Mouse (Mus musculus) testis, postnatal 14 days (tissue): ENCODE results near the gene Zfp654.
"Not testable (repeated sequence)": the region's sequence is repeated elsewhere in the genome, so short reads cannot be mapped to it uniquely, and the experiment has no call there.

Experiments
- DNase-seq: peaks from one replicate; pipeline ENCODE4 v3.0.0; 2021; ENCODE audit warnings: low spot score

Zfp654 gene

DNA sequence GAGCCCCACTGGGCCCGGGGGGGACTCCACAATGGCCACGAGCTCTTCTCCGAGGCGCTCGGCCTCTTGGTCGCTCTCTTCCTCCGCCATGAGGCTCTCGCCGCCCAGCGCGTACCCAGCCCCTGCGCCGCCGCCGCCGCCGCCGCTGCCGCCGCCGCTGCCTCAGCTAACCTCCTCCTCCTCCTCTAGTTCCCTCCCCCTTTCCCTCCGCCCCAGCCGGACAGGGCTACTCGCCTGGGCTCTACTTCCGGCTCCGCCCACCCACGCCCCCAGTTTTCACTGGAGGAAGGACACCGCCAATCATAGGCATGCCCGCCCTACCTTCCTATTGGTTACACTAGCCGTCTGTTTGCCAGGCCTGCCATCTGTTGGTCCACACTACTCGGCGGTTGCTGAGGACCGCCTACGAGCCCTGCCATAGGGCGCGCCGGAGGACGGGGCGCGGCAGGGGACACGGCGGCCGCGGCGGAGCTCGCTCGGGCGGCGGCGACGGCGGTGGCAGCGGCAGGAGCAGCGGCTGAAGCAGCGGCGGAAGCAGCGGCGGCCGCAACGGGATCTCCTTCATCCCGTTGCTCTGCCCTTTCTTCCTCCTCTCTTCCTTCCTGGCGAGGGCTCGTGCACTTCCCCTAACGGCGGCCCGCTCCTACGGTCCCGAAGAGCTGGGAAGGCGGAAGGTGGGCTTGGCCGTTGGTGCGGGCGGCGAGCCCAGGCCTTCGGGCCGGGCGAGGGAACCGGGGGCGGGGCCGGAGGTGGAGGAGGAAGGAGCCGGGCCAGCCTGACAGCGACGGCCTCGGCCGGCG is at the start of gene Zfp654, which contains the start of gene Cggbp1:
TSS of gene Zfp654 (minus strand) at position 90 of the 800 bp plus-strand sequence.
TSS of gene Cggbp1 (plus strand) at position 434 of the 800 bp plus-strand sequence.
- peak; percentile 100 for DNase-seq

DNA sequence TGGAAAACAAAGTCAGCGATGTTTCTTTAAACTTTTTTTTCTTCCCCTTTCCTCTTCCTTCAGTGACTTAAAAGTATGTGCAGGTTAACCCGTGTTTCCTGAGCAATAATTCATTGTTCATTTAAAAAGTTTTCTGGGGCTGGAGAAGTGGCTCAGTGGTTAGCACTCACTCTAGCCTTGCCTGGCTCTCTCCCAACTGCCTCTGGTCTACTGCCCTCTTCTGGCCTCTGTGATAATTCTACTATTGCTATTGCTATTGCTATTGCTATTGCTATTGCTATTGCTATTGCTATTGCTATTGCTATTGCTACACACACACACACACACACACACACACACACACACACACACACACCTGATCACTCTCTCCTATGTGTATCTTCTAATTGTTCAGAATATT is 47.6 kb upstream of the Zfp654 start:
- DNase-seq: no peak

GRCm38 (mm10) chr16:64889496-64889895 is 38.0 kb upstream of the Zfp654 start:
- no peak for DNase-seq

DNA sequence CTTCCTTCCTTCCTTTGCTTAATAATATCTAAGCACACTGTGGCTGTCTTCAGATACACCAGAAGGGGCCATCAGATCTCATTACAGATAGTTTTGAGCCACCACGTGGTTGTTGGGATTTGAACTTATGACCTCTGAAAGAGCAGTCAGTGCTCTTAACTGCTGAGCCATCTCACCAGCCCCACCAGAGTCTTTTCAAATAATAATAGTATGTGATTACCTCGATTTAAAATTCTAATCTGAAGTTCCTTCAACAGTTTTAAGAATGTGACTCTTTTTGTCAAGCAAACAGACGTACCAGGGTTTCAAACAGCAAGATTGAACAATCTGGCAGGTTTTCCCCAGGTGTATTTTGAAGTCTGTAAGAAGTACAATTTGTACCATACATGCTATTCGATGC is 34.1 kb upstream of the Zfp654 start:
- no peak for DNase-seq

GRCm38 (mm10) chr16:64885142-64885541 is 33.7 kb upstream of the Zfp654 start:
- peak; percentile 18 for DNase-seq

GRCm38 (mm10) chr16:64884420-64884838 is 33.0 kb upstream of the Zfp654 start:
- DNase-seq: peak; percentile 26

GRCm38 (mm10) chr16:64883896-64884295 is 32.4 kb upstream of the Zfp654 start:
- peak; percentile 12 for DNase-seq

DNA sequence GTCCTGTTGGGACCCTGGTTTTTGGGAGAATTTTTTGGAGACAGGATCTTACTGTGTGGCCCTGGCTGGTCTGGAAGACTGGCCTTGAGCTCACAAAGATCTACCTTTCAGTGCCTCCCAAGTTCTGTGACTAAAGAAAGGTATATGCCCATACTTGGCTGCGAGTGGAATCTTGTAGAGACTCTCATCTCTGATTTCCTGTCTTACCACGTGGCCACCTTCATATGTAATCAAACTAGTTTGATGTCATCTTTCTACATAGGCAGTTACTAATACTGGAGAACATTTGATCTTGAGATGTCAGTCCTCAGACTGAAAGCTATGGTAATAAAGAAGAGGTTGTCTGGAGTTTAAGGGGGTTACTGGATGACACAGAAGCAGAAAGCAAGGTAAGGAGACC is 30.0 kb upstream of the Zfp654 start:
- no peak for DNase-seq

- DNase-seq: no peak
These were observed 29.5 kb upstream of the Zfp654 start for GRCm38 (mm10) chr16:64880986-64881385.

GRCm38 (mm10) chr16:64879735-64880134 is 28.3 kb upstream of the Zfp654 start:
- DNase-seq: no peak

GRCm38 (mm10) chr16:64878611-64879132 is 27.2 kb upstream of the Zfp654 start:
- no peak for DNase-seq

- no peak for DNase-seq
These were observed 25.9 kb upstream of the Zfp654 start for GRCm38 (mm10) chr16:64877314-64877713.

DNA sequence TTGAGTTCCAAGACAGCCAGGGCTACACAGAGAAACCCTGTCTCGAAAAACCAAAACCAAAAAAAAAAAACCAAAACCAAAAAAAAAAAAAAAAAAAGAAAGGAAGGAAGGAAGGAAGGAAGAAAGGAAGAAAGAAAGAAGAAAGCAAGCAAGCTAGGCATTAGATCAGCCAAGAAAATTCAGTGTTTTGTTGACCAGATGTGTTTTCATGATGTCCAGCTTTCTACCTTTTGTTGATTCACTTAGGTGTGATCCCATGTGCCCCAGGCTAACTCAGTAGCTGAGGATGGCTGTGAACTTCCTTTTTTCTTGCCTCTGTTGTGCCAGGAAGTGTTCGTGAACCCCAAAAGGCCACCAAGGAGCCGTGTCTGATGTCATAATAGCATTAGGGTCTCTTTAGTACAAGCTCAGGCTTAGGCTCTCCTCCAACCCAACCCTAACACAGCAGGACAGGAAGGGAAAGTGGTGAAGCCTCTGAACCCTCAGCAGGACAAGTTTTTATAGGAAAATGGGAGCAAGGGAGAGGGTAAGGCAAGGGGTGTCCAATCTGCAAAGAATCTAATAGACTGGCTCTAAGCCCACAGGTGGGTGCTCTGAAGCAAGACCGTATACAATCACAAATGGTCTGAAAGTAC is 25.3 kb upstream of the Zfp654 start:
- DNase-seq: no peak

DNA sequence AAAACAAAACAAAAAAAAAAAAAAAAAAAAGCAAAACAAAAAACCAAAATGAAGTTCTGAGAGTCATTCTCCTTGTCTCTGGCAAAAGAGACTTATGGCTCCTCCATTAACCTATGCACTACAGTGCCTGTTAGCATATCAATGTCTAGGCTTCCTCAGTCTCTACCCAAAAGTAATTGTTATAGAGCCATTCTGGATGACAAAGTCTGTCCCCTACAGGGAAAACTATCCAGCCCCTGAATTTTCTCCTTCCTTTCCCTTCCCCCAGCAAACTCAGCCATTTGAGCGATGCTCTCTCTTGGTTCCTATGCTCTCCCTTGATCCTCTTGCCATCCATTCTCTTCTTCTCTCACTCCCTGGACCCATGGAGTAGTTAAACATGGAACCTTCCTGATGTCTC is 24.4 kb upstream of the Zfp654 start:
- DNase-seq: no peak

DNA sequence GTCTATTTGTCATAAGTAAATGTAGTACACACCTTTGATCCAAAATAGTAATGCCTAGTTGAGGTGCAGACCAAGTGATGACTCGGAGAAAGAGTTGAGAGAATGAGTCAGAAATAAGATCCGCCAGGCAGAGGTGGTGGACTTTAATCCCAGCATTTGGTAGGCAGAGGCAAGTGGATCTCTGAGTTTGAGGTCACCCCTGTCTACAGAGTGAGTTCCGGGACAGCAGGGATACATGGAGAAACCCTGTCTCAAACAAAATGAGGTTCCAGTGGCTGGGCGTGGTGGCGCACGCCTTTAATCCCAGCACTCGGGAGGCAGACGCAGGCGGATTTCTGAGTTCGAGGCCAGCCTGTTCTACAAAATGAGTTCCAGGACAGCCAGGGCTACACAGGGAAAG is 23.9 kb upstream of the Zfp654 start:
- no peak for DNase-seq

DNA sequence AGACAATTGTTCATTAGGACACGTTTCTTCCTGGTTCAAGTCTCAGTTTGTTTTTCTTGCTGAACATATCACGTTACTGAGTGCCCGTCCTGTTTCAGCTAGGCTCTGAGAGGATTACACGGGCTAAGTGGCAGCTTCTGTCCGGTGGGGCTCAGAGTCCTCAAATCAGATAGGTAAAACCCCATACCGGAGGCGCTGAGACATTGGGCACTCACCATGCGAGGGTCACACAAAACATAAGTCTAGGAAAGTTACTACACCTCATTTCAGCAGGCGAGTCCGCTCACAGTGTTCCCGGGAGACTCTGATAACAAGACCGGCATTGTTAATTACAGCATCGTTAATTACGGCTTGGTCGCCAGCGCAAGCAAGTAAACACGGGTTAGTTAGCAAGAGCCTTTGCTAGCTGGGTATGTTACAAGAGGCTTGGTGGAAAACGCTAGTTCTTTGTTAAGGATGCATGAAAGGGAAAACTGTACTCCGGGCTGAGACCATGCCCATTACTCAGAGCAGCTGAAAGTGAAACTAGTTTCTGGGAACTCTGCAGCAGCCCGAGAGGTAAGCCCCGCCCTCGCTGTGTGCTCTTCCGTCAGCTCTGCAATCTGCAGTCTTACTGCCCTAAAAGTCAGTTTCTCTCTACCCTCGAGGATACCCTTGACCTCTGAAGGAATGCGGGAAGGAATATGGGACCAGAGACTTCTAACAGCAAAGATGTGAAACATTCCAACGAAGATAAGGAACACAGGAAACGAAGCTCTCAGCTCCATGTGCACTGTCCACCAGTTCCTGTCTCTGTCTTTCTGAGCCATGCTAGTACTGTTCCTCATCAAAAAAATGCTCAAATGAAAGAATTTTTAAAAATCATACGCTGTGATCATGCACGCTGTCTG is 22.2 kb upstream of the Zfp654 start:
- peak; percentile 47 for DNase-seq

- DNase-seq: no peak
These were observed 21.4 kb upstream of the Zfp654 start for GRCm38 (mm10) chr16:64872841-64873240.

GRCm38 (mm10) chr16:64872296-64872695 is 20.8 kb upstream of the Zfp654 start:
- peak; percentile 31 for DNase-seq

DNA sequence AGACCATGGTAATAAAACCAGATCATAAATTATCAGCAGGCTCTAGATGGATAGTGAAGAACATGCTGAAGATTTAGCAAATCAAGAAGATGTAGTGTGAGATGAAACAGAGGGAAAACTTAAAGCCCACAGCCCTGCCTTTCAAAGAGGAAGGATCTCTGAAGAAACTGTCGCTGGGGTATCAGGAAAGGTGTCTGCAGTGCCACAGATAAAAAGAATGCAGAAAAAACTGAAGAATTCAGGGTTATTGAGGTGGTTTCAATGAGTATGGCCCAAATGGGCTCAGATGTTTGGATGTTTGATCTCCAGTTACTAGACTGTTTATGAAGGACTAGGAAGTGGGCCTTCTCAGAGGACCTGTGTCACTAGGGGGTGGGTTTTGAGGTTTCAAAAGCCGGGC is 18.2 kb upstream of the Zfp654 start:
- DNase-seq: no peak

- no peak for DNase-seq
These were observed 17.2 kb upstream of the Zfp654 start for GRCm38 (mm10) chr16:64868613-64869012.

GRCm38 (mm10) chr16:64865841-64866240 is 14.4 kb upstream of the Zfp654 start:
- not testable (repeated sequence) for DNase-seq

DNA sequence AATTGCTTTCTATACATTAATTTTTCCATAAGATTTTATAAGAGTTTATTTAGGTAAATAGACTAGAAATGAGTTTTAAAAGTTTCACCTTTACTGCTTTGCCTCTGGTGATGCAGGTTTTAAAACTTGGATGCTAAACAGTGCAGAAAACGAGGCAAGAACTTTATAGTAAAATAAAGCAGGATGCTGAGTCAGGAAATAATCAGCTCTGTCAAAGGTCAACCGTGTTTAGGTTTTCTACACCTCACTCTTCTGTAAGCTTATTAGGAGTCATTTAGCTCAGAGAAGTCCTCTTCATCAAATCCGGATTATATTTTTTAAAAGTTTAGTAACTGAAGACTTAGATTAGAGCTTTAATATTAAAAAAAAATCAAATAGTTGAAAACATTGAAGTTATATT is 5.5 kb upstream of the Zfp654 start:
- no peak for DNase-seq
